Mouse (Mus musculus) spleen, postnatal 10 days (tissue): ENCODE measurements around the gene Exoc6b.
"Not testable (repeated sequence)": the region's sequence is repeated elsewhere in the genome, so short reads cannot be mapped to it uniquely, and the experiment has no call there.

Experiments used
- DNase-seq, 2 experiments: peaks; one replicate each; pipeline ENCODE4 v3.0.0; 2021 to 2022; ENCODE audit warnings: low spot score in 2 of 2

Gene Exoc6b

DNA sequence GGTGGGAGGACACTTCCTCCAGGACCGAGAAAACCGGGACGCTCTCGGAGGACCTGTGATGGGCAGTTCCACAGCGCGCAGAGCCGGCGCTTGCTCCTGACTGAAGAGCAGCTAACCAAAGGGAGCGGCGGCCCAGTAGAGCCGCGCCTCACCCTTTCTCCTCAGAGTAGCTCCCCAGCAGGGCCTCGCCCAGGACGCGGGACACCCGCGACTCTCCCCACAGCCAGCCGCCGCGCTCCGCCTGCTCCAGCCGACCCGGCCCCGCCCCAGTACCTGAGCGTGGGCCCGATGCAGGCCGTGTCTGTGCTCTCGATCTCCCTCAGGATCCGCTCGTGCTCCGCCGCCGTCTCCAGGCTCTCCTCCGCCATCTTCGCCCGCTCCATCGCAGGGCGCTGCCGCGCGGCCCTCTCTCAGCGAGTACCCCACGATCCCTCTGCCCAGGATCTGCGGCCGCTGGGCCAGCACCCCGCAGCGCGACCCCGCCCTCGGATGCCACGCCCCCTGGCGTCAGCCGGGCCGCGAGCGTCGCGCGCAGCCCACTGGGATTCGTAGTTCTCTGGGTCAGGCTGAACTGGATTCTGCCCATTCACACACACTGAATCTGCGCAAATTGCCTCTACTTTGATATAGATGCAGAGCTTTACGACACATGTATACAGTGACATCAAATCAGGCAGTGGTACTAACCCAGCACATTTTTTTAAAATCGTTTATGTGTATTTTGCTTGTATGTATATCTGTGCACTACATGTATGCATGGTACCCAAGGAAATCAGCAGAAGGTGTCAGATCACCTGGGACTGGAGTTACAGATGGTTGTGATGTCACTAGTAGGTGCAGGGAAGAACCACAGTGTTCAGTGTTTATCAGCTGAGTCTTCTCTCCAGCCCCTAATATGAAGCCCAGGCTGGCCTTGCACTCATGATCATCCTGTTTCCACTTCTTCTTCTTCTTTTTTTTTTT lies at the start of gene Exoc6b:
TSS of gene Exoc6b (minus strand) at position 491 of the 963 bp plus-strand sequence.
- DNase-seq: peak; percentile 74 to 82

DNA sequence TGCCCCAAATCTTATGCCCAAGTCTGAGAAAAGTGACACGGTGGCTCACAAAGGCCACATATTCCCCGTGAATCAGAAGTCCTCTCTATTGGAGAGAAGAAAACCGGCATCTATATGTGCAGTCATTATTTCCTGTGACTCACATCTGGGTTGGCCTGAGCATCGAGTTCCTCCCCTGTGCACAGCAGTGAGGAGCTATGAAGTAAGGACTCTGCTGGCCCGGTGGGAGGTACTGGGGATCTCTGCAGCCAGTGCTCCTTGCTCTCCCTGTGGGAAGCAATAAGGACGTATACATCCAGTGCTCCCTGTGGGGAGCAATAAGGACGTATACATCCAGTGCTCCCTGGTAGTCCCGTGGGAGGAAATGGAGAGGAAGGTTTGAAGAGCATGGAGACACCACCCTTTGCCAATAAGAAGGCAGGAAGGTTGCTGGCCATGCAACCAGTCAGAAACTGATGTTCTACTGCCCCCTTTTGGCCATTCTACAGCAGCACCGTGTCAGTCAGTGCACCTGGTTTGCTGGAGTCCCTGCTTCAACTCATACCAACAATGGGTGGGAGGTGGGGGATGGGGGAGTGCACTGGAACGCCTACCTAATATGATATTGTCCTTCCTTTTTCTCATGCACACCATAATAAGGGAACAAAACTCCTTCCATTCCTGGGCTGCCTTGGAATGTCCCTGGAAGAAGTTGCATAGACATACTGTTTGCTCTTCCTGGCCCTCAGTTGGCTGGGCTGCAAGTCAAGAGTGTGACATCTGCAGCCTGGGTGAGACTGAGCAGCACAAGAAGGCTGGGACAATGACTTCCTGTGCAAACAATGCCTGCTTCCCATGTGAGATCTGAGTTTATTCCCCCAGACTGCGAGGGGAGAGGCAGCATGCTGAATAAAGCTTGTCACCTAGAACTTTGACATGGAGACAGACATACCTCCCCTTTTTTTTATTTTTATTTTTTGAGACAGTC lies 48.5 kb upstream of the Exoc6b start:
- peak in 1 of 2 experiments; percentile 26 for DNase-seq

DNA sequence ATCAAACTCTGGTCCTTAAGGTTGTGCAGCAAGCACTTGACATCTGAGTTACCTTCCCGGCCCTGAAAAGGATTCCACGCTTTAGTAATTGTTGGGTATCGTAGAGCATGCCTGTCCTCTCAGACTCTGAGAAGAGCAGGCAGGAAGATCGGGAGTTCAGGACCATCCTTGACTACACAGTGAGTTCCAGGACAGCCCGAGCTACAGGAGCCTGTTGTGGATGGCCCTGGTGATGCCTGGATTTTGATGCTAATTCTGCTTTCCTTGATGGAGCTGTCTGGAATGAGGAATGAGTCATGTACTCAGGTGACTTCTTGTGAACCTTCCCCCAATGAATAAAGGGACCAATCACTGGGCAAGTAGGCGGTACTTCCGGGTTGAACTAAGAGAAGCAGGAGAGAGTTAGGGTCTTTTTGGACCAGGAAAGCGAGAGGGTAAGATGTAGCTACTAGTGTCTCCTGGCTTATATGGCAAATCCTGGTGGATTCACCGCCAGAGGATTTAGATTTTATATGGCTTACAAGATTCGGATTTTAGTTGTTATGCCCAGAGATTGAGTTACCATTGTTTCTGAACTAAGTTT lies 35.8 kb upstream of the Exoc6b start:
- no peak for DNase-seq

DNA sequence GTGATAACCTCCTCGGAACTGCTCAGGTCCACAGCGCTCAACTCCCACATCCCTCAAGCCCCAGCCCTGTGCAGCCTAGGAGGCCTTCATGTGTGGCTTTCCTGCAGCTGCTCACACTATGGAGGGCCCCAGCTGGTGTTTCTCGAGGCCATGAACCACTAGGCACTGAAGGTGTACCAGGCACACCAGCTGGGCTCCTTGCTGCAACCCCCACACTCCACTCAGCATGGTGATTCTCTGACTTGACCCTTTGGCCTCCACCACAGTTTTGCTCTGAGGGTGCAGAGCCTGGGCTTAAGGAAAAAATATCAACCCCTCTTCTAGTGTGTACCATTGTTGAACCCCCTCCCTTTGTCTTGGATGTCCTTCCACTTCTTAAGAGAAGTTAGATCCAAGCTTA lies 34.0 kb upstream of the Exoc6b start:
- DNase-seq: no peak

DNA sequence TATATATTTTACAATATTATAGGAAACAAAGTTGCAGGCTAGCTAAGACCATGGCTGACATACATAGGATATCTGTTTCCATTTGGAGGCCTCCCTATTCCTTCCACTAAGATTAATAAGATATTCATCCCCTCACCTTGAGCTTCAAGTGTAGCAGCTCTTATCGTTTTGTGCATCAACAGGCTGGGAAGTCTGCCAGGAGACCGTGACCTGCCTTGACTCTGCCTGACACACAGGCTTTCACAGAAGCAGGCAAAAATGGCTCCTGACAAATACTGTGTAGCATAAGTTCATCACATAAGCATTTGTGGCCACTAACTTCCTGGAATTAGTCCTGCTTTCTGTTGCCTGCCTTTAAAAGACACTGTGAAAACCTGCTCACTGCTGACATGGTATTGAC lies 27.1 kb upstream of the Exoc6b start:
- DNase-seq: no peak

DNA sequence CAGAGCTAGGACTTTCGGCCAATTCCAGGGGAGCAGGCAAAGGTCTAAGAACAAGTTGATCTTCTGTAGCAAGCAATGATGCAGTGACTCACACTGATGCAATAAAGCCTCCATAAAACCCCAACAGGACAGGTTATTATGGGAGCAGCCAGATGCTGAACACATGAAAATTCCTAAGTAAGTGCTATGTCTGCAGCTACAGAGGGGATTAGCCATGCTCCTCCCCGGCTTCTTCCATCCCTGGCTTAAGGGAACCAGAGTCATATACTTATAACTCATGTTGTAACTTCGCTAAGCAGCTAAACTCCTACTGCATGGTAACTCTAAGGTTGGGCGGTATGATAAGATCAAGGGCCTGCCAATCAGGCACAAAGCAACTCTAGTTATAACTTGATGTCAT lies 18.1 kb upstream of the Exoc6b start:
- DNase-seq: no peak

DNA sequence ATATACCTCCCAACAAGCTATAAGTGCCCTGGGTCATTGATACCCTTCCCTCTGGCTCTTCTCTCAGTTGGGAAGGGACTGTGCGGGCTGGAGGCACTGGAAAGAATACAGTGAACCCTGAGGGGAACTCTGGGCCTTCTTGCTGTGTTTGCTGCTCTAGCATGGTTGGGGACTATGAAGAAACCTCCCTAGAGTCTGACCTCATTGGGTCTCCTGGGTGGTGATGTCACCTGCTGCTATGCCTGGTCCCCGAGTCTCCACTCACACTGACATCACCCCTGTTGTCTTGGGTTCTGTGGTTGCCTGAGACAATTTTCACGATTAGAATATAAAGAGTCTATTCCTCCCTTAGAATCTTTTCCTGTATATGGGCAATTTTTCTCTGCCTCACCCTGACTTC lies 17.3 kb upstream of the Exoc6b start:
- DNase-seq: no peak

DNA sequence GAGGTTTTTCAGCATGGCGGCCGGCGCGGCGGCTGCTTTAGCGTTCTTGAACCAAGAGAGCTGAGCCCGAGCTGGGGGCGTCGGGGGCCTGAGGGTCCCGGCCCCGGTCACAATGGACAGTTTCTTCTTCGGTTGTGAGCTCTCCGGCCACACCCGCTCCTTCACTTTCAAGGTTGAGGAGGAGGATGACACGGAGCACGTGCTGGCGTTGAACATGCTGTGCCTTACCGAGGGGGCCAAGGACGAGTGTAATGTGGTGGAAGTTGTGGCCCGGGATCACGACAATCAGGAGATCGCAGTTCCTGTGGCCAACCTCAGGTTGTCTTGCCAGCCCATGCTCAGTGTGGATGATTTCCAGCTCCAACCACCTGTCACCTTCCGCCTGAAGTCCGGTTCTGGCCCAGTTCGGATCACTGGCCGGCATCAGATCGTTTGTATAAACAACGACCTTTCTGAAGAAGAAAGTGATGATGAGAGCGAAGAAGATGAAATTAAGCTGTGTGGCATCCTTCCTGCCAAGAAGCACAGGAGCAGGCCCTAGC lies 6.9 kb upstream of the Exoc6b start:
- not testable (repeated sequence) for DNase-seq

DNA sequence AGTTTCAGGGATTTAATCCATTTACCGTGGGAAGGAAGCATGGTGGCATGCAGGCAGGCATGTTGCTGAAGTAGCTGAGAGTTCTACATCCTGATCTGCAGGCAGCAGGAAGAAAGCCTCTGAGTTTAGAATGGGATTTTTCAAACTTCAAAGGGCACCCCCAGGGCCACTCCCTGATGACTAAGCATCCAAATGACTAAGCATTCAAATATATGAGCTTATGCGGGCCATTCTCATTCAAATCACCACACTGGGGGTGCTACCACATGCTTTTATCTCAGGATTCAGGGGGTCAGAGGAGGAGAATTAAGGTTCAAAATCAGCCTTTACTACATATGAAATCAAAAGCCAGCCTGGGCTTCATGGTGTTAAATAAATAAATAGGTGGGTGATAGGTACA lies 5.7 kb upstream of the Exoc6b start:
- no peak for DNase-seq

DNA sequence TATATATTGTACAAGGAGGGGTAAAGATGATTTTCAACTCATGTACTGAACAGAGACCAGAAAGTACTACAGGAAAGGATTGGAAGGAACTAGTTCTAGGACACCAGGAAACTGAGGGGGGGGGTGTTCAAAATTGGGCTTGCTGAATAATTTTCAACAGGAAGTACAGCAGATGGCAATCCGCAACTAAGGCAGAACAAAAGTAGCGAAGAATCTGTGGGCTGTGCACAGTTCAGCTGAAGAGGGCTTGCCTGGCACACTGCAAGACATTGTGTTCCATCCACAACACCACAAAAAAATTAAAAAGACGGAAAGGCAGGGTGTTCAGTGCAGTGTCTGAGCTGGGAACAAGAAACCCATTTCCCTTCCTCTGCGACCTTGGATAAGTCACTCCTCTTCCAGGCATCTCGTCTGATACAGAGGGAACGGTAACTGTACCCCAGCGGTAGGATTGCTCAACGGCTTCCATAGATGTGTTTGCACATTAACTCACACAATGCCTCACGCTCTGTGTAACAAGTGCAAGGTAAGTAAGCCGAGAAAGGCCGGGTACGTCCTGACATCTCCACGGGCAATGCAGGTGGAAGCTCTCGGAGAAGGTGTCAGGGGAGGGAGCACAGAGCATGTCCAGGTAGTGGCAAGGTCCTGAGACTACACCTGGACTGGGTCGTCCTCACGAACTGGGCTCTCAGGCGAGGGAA lies 841 bp downstream of the Exoc6b start:
- no peak for DNase-seq

DNA sequence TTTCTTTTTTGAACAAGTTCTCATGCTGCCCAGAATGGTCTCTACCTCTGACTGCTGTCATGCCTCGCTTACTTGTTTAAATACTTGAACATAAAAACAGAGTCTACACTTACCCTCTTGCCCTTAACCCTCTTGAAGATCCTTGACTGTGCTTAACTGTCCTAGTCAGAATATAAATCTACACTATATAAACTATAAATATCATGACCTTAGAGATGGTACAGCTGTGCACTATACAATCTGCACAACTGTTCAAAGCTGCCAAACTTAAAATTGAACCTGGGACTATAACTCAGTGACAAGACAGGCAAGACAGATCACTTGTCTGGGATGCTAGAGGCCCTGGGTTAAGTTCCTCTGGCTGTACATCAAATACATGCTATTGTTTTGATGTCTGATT lies 11.7 kb downstream of the Exoc6b start:
- no peak for DNase-seq

DNA sequence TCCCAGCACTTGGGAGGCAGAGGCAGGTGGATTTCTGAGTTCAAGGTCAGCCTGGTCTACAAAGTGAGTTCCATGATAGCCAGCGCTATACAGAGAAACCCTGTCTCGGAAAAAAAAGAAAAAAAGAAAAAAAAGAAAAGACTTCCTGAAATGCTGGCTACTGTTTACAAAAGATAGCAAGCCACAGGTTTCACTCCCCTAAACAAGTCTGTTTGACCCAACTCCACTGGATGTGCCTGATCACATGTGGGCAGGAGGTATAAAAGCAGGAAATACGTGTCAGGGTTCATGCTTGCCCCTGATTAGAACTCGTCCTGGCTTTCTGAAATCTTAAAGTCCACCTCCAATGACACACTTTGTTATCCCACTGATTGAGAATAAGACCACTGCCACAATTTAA lies 18.2 kb downstream of the Exoc6b start:
- DNase-seq: no peak

DNA sequence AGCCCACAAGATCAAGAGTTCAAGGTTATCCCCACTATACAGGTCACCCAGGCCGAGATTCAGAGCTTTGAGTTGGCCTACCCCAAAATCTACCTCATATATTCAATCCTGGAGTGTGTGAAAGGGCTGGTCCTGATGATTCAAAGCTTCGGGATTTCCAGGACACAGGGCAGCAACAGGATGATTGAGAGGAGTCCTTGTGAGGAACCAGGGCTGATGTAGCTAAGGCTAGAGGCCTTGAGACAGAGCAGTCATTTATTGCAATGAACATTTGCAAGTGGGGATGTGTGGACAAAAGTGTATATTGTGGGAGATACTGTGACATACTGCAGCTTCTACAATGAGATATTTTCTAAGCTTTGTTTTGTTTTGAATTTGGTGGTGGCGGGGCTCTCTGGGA lies 22.8 kb downstream of the Exoc6b start:
- no peak for DNase-seq

DNA sequence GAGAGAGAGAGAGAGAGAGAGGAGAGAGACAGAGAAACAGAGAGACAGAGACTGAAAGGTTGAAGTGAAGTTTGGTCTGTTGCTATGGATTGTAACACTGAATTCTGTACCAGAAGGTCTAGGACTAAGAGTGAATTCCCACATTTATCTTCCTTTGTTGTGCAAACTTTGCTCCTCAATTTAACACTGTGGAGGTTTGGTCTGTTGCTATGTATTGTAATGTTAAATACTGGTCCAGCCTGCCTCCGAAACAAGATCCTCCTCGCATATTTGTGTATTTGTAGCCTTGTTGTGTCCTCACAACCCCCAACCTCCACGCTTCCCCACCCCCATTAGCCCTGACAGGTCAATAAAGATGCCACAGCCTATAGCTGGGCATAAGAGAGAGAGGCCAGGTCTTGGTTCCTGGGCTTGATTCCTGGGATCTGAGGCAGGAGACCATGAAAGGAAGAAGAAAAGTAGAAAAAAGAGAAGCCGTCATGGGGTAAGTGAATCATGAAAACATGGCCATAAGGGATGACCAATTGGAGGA lies 24.6 kb downstream of the Exoc6b start:
- no peak for DNase-seq

DNA sequence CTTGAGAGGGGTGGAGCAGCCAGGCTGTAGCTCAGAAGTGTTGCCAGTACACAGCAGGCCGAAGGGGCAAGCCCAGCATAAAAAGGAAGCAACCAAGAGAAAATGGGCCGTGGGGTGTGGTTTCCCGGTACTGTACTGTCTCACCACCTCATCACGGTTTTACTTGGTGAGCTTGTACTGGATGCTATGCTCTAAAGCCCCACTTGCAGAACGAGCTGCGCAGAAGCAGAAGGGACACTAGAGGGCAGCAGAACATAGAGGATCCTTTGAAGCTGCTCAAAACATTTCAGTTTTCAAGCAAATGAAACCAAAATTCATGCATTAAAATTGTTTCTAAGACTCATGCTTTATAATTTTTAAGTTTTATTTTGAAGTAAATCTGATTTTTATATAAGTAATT lies 31.6 kb downstream of the Exoc6b start:
- DNase-seq: peak in 1 of 2 experiments; percentile 43

DNA sequence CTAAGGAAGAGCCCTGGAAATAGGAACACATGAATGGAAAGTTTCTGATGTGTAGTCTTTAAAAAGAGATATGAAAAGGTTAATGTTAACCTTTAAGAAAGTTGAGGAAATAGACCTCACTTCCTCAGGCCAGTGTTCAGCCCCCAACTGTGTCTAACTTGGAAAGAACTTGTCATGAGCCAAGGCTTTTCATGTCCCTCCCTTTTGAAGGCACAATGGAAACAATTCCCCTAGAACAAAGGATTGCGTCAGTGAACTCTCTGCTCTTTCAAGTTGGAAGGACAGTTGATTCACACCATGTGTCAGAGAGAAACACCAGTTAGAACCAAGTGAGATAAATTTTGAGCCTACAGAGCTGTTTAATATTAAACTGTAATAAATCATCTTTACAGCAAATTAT lies 39.6 kb downstream of the Exoc6b start:
- DNase-seq: no peak

DNA sequence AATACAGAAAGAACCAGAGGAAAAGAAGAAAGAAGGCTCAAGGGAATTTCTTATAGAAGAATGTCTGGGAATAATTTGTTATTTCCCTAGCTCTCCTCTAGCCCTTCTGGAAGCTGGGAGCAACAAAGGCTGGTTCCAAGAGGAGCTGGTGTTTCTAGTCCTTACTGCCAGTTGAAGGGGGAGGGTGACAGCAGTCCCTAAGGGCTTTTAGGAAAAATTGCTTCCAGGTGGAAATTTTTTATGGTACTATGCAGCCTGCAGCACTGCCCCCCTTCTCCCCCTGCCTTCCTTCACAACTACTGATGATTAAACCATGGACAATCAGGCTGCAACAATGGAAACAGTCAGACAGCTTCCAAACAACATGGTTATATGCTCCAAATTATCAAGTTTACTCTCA lies 44.9 kb downstream of the Exoc6b start:
- no peak for DNase-seq

DNA sequence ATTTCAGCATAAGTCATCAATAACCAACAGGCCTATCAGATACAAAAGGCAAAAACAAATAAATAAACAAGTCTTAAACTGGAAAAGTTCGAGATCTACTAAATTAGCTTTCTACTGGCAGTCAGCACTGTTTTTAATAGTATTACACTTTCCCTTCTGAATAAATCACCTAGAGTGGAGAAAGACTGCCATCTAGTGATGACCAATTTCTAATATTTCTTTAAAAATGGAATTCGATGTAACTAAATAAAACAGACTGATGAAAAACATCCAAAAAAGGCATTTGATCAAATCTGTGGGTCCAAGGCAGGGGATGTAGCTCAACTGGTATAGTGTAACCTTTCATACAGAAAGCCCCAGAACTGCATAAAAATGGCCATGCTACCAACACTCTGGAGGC lies 52.3 kb downstream of the Exoc6b start:
- no peak for DNase-seq

DNA sequence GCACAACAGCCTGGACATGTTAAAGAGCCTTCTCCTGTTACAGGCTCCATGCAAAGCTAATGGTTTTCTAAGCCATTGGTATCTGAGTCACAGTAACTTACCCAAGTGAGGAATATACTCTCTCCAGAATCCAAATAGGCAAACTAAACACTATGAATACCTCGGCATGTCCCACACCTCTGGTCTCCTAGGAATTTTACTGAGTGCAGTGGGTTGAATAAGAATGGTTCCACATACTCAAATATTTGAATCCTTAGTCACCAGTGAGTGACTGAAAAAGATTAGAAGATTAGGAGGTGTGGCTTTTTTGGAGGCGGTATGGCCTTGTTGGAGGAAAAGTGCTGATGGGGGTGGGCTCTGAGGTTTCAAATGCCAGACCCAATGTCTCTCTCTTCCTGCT lies 55.4 kb downstream of the Exoc6b start:
- DNase-seq: no peak

DNA sequence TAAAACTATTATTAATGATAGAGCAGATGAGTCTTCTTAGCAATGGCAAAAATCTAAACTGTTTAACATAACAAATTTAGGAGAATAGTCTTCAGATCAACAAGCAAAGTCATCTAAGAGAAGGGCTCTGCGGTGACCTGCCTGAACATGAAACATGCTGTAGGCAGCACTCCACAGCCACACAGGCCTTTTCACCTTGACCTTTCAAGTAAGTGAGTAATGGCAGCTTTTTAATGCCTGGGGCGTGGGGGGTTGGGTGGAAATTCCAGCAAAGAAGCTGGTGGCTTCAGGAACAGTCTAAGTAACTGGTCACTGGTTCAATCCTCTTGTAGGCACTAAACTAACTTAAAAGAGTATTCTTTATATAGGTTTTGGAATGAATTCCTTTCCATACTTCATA lies 58.9 kb downstream of the Exoc6b start:
- no peak for DNase-seq

DNA sequence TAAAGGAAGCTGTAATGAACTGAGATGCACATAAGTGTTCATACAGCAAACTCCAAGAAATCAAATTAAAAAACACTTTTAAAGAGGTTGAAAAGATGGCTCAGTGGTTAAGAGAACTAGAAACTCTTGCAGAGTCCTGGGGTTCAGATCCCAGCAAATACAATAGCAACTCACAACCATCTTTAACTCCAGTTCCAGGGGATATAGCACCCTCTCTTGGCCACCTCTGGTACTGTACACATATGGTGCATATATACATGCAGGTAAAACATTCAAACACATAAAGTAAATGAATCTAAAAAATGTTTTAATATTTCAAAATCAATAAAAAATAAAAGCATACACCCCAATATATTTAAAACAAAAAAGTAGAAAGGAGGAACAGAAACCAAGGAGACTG lies 73.9 kb downstream of the Exoc6b start:
- DNase-seq: no peak
